Mouse (Mus musculus) kidney, embryonic 14.5 days (tissue): ENCODE measurements around the gene Polr2e. TPM values are rescaled to one million over a fixed set of nuclear protein-coding genes. Genes with fewer than 3 reads are reported as not detected.
A peak's percentile ranks its signal among the peaks of the same experiment; 100 is the strongest.

Experiments used
- ATAC-seq: fragments of 200-750 bp; cut with Nextera tagmentation; 2 replicates; pipeline ENCODE4 v1.8.0; 2017; ENCODE audit warnings: moderate number of reproducible peaks, mild to moderate bottlenecking, moderate TSS enrichment, moderate library complexity; ENCODE audit not compliant: low FRiP score, low TSS enrichment
- H3K27ac ChIP-seq: fragments of 300-500 bp; sonication (generic); 2 replicates; pipeline ENCODE4 v1.5.1; 2014; ENCODE audit warnings: low read depth, mild to moderate bottlenecking, low read length, moderate library complexity, mixed read lengths
- H3K27me3 ChIP-seq: fragments of 300-500 bp; sonication (generic); 2 replicates; pipeline ENCODE4 v1.6.1; 2014; ENCODE audit warnings: mild to moderate bottlenecking, low read length; ENCODE audit not compliant: control insufficient read depth, insufficient read depth
- H3K36me3 ChIP-seq: fragments of 300-500 bp; sonication (generic); 2 replicates; pipeline ENCODE4 v1.6.1; 2014; ENCODE audit warnings: low read length, mixed read lengths; ENCODE audit not compliant: control insufficient read depth, insufficient read depth
- H3K4me1 ChIP-seq: fragments of 300-500 bp; sonication (generic); 2 replicates; pipeline ENCODE4 v1.6.1; 2014; ENCODE audit warnings: low read length, mixed read lengths; ENCODE audit not compliant: control insufficient read depth, insufficient read depth
- H3K4me2 ChIP-seq: fragments of 300-500 bp; sonication (generic); replicated peaks from 2 replicates; pipeline ENCODE4 v1.6.1; 2014; ENCODE audit warnings: low read depth, mild to moderate bottlenecking, low read length
- H3K4me3 ChIP-seq: fragments of 300-500 bp; sonication (generic); 2 replicates; pipeline ENCODE4 v1.5.1; 2014; ENCODE audit warnings: mild to moderate bottlenecking, low read length
- H3K9ac ChIP-seq: fragments of 300-500 bp; sonication (generic); 2 replicates; pipeline ENCODE4 v1.6.1; 2014; ENCODE audit warnings: low read depth, mild to moderate bottlenecking, low read length, moderate library complexity
- H3K9me3 ChIP-seq: fragments of 300-500 bp; sonication (generic); 2 replicates; pipeline ENCODE4 v1.6.1; 2016; ENCODE audit warnings: low read length; ENCODE audit not compliant: control insufficient read depth
- WGBS: fragments of 180-500 bp; shearing (Covaris S2); extraction: QIAGEN DNeasy Blood & Tissue Kit; methylation state at CpG from one replicate; pipeline ENCODE4 v1.1.7; 2014; 5-methylcytosine and 5-hydroxymethylcytosine counted together
- polyA plus RNA-seq: library from polyadenylated mRNA; unstranded; fragments of >200 nt; fragmentation: Nextera tagmentation; extraction: Ambion mirVana; gene quantifications from 2 replicates; pipeline ENCODE4 v1.2.1, GENCODE M21; 2014

The Polr2e gene
- polyA plus RNA-seq, 1 experiment from 2014 or later: 276 TPM

DNA sequence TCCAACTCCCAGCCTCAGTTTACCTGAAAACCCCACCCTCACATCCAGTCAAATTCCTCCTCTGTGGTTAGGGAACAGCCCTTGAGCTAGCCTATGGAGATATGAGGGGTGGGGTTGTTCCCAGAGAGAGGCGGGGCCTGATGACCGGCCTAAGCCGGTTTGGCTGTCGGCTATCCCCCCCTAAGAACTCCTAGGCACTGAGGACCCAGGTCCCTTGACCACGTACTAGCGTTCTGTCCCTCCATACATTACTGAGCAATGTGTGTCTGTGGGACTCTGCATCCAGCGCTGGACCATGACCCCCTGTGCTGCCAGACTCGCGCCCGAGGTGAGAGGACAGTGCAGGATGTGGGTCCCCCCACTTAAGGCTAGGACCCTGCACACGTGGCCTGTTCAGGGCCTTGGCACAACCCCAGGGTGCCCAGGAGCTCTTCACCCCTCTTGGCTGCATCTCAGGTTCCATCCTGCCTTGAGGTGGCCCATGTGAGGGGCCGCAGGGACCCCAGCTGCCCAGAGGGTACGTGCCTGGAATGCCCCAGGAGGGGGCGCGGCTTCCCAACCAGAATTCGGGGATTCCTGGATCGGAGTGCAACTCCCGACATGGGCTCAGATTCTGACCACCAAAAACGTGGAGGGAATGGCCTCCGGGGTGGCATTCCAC, 20.0 kb downstream of the Polr2e start:
- peak overlapping the region; percentile 47 for H3K4me2 ChIP-seq
- no peaks in the 10 kb centered on the region for H3K36me3 ChIP-seq
- H3K9me3 ChIP-seq: no peaks in the 10 kb centered on the region
- peaks cover 11% of the 10 kb centered on the region for H3K27me3 ChIP-seq
- H3K27ac ChIP-seq: peak overlapping the region; percentile 55; the same call in 1 of the 2 replicates
- 9% methylated on average over 20 of the region's 20 CpGs for WGBS
- H3K4me3 ChIP-seq: peak overlapping the region; percentile 32
- H3K4me1 ChIP-seq: peaks cover 18% of the 10 kb centered on the region
- peak; percentile 73 for ATAC-seq
- H3K9ac ChIP-seq: peak overlapping the region; percentile 59

DNA sequence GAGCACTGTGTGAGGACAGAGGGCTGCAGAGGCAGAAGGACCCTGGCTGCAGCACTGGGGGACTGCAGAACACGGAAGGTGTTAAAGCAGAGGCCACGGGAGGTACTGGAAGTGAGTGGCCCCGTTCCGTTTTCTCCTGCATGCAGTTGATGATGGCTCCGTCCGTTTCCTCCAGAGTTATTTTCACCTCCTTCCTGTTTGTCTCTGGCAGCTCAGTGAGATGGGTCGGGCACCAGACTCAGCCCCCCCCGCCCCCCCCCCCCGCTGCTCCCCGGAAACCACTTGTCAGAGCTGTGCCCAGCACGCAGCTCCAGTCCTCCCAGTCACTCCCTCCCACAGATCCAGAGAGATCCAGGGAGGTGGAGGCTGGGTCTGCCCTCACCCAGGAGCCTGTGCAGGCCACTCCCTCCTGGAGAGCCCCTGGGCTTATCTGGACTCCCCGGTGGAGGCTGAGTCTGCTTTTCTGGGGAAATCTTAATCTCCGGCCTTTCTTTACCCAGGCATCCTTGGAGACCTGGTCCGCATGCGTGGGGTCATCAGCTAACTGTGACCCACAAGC, 20.8 kb downstream of the Polr2e start:
- peak overlapping the region; percentile 47 for H3K4me2 ChIP-seq
- H3K9me3 ChIP-seq: no peaks in the 10 kb centered on the region
- H3K9ac ChIP-seq: peak overlapping the region; percentile 59; the same call in 1 of the 2 replicates
- H3K27me3 ChIP-seq: peaks cover 19% of the 10 kb centered on the region
- peak; percentile 55 for ATAC-seq
- H3K4me3 ChIP-seq: peak overlapping the region; percentile 32
- H3K4me1 ChIP-seq: peaks cover 18% of the 10 kb centered on the region
- WGBS: 1% methylated on average over 12 of the region's 15 CpGs
- no peaks in the 10 kb centered on the region for H3K36me3 ChIP-seq
- H3K27ac ChIP-seq: peak overlapping the region; percentile 55

DNA sequence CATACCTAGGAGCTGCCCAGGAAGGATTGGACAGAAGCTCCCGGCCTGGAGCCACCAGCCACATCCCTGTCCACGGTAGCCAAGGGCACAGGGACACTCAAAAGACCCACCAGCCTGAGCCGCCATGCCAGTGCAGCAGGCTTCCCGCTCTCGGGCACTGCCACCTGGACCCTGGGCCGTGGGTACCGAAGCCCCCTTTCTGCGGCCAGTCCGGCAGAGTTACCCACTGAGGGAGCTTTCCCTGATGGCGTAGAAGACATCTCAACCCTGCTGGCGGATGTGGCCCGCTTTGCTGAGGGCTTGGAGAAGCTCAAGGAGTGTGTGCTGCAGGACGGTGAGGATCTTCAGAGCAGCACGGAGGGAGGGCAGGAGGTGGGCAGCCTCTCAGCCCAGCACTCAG, 21.8 kb downstream of the Polr2e start:
- H3K4me3 ChIP-seq: no peak overlapping the region
- no peak overlapping the region for H3K27ac ChIP-seq
- no peaks in the 10 kb centered on the region for H3K36me3 ChIP-seq
- no peak overlapping the region for H3K4me2 ChIP-seq
- H3K9me3 ChIP-seq: no peaks in the 10 kb centered on the region
- H3K9ac ChIP-seq: no peak overlapping the region
- 82% methylated on average over 14 of the region's 14 CpGs for WGBS
- no peak for ATAC-seq
- peaks cover 29% of the 10 kb centered on the region for H3K27me3 ChIP-seq
- H3K4me1 ChIP-seq: peaks cover 18% of the 10 kb centered on the region

DNA sequence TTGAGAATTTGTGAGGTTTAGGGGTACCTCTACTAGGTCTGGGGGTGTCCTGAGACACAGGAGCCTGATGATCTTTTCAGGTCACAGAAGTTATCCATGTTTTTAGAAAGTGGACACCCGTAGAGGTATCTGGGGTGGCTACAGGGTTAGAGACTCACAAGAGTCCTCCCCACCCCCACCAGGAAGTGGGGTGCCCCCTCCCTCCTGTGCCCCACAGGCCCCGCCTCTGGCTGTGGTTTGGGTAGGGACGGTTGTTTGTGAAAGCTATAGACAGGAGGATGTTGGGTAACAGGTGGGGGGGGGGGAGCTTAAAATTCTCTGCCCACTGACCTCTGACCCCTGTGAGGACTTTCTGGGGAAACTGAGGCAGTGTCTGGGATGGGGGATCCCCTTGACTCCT, 22.2 kb downstream of the Polr2e start:
- ATAC-seq: no peak
- Histone ChIP-seq H3K36me3 (no peaks in the 10 kb centered on the region), H3K4me2 (no peak overlapping the region), H3K4me3 (no peak overlapping the region), H3K9ac (no peak overlapping the region), H3K4me1 (peaks cover 18% of the 10 kb centered on the region), H3K9me3 (no peaks in the 10 kb centered on the region), H3K27ac (no peak overlapping the region), H3K27me3 (peaks cover 30% of the 10 kb centered on the region)
- WGBS: 81% methylated on average over 3 of the region's 3 CpGs

DNA sequence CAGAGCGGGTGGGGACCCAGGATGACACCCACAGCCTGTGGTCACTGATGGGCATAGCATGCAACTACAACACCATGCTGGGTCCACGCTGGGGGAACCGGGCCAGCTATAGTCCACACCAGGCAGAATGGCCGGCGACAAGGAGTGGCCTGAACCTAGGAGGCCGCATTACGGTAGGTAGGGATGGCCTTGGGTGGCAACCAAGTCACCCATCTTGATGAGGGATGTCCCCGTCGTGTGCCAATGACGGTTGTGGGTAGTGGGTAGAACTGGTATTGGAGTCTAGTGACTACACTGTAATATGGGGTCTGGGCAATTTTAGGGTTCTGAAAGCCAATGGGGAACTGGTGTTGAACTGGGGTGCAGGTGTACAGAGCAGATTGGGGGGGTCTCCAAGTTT, 22.7 kb downstream of the Polr2e start:
- Histone ChIP-seq H3K4me3 (no peak overlapping the region), H3K27me3 (peaks cover 34% of the 10 kb centered on the region), H3K27ac (no peak overlapping the region), H3K36me3 (no peaks in the 10 kb centered on the region), H3K9me3 (no peaks in the 10 kb centered on the region), H3K9ac (no peak overlapping the region), H3K4me1 (peaks cover 18% of the 10 kb centered on the region), H3K4me2 (no peak overlapping the region)
- ATAC-seq: no peak
- 87% methylated on average over 10 of the region's 10 CpGs for WGBS

DNA sequence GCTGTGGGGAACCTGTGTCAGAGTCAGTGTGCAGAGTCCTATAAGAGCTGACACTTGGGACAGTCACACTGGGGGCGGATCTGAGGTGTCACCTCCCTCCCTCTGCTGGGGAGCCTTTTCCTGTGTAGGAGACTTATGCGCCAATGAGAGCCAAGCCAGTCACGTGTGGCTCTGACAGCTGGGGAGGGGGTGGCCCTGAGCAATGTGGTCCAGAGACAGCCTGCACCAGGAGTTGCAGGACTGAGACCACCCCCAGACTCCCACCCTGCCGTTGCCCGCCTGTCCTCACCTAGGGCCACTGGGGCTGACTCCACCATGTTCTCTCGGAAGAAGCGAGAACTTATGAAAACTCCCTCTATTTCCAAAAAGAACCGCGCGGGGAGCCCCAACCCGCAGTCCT, 23.1 kb downstream of the Polr2e start, which contains the start of gene Arhgap45:
Gene Arhgap45 (plus strand): TSS at position 143 of the 400 bp plus-strand sequence.
- Histone ChIP-seq H3K4me3 (no peak within 1 kb of the TSS), H3K27me3 (peaks cover 34% of the 10 kb centered on the region), H3K9ac (no peak within 1 kb of the TSS), H3K9me3 (no peaks in the 10 kb centered on the region), H3K36me3 (no peaks in the 10 kb centered on the region), H3K4me1 (peaks cover 18% of the 10 kb centered on the region), H3K27ac (no peak within 1 kb of the TSS), H3K4me2 (no peak within 1 kb of the TSS)
- no peak for ATAC-seq
- 66% methylated on average over 11 of the region's 11 CpGs for WGBS

DNA sequence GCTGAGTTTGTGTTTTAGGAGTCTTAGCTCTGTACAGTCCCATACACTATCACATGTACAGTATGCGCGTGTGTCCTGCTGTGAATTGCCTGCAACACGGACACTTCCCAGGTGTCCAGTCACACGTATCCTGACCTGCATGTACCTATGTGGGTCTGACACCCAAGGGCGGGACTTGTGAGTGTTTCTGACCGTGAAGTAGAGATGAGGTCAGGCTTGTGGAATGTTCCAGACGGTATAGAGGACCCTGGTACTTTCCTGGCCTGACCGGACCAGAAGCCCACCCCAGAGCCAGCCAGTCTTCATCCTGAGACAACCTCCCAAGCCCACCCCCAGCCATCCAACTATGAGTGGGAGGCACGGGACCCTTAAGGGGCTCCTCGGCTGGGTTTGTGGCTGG, 24.0 kb downstream of the Polr2e start:
- H3K4me2 ChIP-seq: no peak overlapping the region
- no peaks in the 10 kb centered on the region for H3K36me3 ChIP-seq
- H3K4me3 ChIP-seq: no peak overlapping the region
- H3K9ac ChIP-seq: no peak overlapping the region
- ATAC-seq: no peak
- H3K9me3 ChIP-seq: peaks cover 2% of the 10 kb centered on the region; the same call in 1 of the 2 replicates
- no peak overlapping the region for H3K27ac ChIP-seq
- peaks cover 18% of the 10 kb centered on the region for H3K4me1 ChIP-seq
- 70% methylated on average over 10 of the region's 10 CpGs for WGBS
- H3K27me3 ChIP-seq: peaks cover 34% of the 10 kb centered on the region

DNA sequence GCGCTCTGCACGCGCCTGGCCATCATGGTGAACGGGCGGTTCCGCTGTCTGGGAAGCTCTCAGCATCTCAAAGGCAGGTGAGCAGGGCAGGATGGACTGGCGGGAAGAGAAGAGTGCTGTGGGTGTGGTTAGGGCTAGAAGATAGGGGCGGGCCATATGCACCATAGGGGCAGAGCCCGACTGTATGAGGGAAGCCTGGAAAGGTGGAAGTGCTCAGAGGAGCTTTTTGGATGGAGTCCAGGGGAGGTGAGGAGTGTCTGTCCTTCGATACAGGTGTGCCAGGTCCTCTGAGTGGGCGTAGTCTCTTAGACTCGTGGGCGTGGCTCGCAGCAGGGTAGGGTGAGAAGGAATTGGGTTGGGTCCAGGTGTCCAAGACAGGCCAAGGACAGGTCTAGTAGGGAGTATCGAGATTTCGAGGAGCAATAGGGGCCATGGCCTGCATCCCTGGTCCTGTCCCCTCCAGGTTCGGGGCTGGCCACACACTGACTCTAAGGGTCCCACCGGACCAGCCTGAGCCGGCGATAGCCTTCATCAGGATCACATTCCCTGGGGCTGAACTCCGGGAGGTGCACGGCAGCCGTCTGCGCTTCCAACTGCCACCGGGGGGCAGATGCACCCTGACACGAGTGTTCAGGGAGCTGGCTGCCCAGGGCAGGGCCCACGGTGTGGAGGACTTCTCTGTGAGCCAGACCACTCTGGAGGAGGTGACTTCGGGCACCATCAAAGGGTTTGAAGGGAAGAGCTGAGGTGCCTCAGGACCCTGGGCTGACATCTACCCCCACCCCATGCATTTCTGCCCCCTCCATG, 24.9 kb downstream of the Polr2e start:
- Histone ChIP-seq H3K9ac (no peak overlapping the region), H3K27me3 (peaks cover 34% of the 10 kb centered on the region), H3K9me3 (peaks cover 9% of the 10 kb centered on the region; the same call in 1 of the 2 replicates), H3K4me1 (peaks cover 13% of the 10 kb centered on the region), H3K4me3 (no peak overlapping the region), H3K4me2 (no peak overlapping the region), H3K36me3 (no peaks in the 10 kb centered on the region), H3K27ac (no peak overlapping the region)
- WGBS: 16% methylated on average over 28 of the region's 28 CpGs
- ATAC-seq: no peak

DNA sequence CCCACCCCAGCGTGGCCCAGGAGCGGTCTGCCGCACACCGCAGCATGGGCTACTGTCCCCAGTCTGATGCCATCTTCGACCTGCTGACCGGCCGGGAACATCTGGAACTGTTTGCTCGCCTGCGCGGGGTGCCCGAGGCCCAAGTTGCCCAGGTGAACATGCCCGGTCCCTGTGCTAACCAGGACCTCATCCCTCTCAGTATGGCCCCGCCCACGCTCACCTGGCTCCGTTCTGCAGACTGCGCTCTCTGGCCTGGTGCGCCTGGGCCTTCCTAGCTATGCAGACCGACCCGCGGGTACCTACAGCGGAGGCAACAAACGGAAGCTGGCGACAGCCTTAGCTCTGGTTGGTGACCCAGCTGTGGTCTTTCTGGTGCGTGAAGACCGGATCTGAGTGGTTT, 26.0 kb downstream of the Polr2e start:
- peaks cover 9% of the 10 kb centered on the region; the same call in 1 of the 2 replicates for H3K9me3 ChIP-seq
- no peak overlapping the region for H3K4me3 ChIP-seq
- WGBS: 35% methylated on average over 25 of the region's 25 CpGs
- no peak overlapping the region for H3K27ac ChIP-seq
- H3K4me1 ChIP-seq: peaks cover 2% of the 10 kb centered on the region
- no peak for ATAC-seq
- H3K36me3 ChIP-seq: no peaks in the 10 kb centered on the region
- peaks cover 34% of the 10 kb centered on the region for H3K27me3 ChIP-seq
- no peak overlapping the region for H3K4me2 ChIP-seq
- H3K9ac ChIP-seq: no peak overlapping the region
